Mouse (Mus musculus): ENCODE results near the gene Serpinb9f. TPM values are rescaled to one million over a fixed set of nuclear protein-coding genes. Genes with fewer than 3 reads are reported as not detected.
"Not testable (repeated sequence)": the region's sequence is repeated elsewhere in the genome, so short reads cannot be mapped to it uniquely, and the experiment has no call there.

Serpinb9f gene
- total RNA-seq (2022), result not detected

- DNase-seq, result not testable (repeated sequence)
Observed at GRCm38 (mm10) chr13:33323777-33324176, at the start of gene Serpinb9f. Gene Serpinb9f, plus strand, starts transcription at chr13:33324077.

- DNase-seq, result not testable (repeated sequence)
Observed at GRCm38 (mm10) chr13:33308631-33309030, 15.2 kb upstream of the Serpinb9f start.

- not testable (repeated sequence) for DNase-seq
Observed at GRCm38 (mm10) chr13:33356666-33357065, 32.8 kb downstream of the Serpinb9f start.

Other genes with a start within 250 kb of the Serpinb9f start
- under 1 TPM in 2 of 4 experiments, not detected in 2; 0.56 to 0.99 TPM for gene Serpinb1b, start 245.5 kb upstream of the Serpinb9f start, total RNA-seq (2022)
- gene Serpinb9c, start 164.3 kb upstream of the Serpinb9f start, total RNA-seq (2022), result not detected
- gene Serpinb9d, start 131.1 kb upstream of the Serpinb9f start, total RNA-seq (2022), result not detected
- gene Serpinb9e, start 74.5 kb upstream of the Serpinb9f start, total RNA-seq (2022), result not detected
- not detected for gene Gm11397, start 71.7 kb downstream of the Serpinb9f start, total RNA-seq (2022)
- not detected for gene Serpinb9g, start 160.7 kb downstream of the Serpinb9f start, total RNA-seq (2022)

Data from adrenal gland, adult 8-10 months (tissue).